Mouse (Mus musculus) spleen, postnatal 4 days (tissue): Measurements from ENCODE around the gene Fibcd1.

Source experiments
- DNase-seq, 2 experiments: peaks; one replicate each; pipeline ENCODE4 v3.0.0; 2022; ENCODE audit warnings: low spot score in 2 of 2

Fibcd1 gene

DNA sequence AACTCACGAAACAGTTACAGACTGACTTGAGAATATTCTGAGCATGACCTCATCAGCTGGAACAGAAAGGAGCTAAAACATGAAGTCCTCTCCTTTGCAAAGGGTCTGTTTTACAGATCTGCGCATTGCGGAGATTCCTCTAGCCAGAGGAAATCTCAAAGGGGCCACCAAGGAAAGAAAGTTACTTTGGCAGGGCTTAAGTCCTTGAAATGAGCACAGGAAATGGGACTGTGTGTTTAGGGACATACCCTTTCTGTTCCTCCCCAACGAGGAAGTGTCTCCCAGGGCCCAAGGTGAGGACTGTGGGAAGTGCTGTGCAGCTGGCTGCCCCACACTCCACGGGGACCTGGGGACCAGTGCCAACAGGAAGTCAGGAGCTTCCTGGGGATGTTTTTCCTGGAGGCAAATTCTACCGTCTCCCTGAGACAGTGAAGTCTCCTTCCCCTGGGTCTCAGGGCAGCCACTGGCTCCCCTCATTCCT is 76.1 kb downstream of the Fibcd1 start:
- peak in 1 of 2 experiments; percentile 26 for DNase-seq

GRCm38 (mm10) chr2:31769115-31769514 is 76.7 kb downstream of the Fibcd1 start:
- DNase-seq: no peak

DNA sequence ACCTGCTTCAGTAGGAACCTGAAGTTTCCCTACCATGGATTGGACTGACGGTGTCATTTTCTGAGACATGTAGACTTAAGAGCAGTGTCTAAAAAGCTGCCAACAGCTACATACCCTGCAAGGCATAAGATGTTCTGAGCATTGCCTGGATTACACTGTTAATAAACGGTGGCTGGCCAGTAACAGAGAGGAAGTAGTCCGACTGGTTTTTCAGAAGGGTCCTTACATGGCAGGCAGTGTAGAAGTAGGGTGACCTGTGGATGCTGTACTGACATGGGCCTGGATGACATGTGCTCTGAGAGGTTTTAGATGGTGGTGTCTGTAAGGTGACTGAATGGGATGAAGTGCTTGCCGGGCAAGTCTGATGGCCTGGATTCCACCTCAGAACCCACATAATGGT is 78.0 kb downstream of the Fibcd1 start:
- no peak for DNase-seq

DNA sequence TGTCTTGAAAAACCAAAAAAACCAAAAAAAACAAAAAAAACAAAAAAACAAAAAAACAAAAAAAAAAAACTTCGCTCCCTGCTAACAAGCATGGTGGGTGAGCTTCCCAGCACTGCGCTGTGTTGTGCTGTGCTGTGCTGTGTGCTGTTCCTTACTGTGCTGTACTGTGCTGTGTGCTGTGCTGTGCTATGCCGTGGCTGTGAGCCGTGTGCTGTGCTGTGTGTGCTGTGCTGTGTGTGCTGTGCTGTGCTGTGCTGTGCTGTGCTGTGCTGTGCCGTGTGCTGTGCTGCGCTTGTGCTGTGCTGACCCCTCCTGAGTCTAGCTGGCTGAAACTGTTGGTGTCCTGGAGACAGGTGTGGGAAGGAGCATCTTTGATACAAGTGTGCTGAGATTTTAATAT is 78.7 kb downstream of the Fibcd1 start:
- no peak for DNase-seq
